Mouse (Mus musculus) hindlimb bud, embryonic 11.5 days (tissue): ENCODE measurements around the gene Als2cr12.
"Not testable (repeated sequence)": the region's sequence is repeated elsewhere in the genome, so short reads cannot be mapped to it uniquely, and the experiment has no call there.

ENCODE experiments used
- DNase-seq: peaks from one replicate; pipeline ENCODE4 v3.0.0-alpha.2; 2012; ENCODE audit warnings: low read depth, low spot score; ENCODE audit errors: extremely low spot score

The Als2cr12 gene

DNA sequence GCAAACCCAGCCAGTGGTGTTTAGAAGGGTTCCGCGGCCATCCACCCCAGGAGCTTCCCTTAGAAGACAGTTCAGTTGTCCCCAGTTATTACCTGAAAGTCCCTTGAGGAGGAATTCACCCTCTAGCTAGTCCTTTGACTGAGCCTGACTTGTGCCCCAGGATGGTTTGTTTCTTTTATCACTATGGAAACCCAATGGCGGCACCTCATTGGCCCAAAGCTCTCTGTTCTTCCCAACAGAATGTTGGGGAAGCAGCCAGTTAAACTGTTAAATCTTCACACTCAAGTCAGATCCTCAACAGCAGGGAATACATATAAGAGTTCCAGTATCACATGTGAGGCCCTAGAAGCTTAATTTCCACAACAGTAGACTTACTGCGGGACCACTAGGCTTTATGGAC is at the start of gene Als2cr12:
TSS of gene Als2cr12 (minus strand) at position 180 of the 400 bp plus-strand sequence.
- DNase-seq = not testable (repeated sequence)

DNA sequence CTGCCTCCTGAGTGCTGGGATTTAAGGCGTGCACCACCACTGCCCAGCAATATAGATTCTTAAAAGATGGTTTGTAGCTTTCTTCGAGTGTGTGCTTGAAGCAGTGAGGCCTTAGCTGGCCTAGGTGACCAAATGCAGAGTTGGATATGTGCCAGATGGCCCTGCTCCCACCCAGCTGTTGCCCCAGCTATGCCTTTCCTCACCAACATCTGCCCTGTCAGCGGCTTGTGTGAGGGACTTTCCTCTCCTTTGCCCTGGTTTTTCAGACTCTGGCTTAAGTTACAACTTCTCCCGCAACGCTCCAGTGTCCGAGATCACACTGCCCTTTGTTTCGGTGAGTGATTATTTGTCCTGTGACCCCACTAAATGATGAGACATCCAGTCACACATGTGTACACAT is 48.9 kb upstream of the Als2cr12 start:
- DNase-seq = no peak

DNA sequence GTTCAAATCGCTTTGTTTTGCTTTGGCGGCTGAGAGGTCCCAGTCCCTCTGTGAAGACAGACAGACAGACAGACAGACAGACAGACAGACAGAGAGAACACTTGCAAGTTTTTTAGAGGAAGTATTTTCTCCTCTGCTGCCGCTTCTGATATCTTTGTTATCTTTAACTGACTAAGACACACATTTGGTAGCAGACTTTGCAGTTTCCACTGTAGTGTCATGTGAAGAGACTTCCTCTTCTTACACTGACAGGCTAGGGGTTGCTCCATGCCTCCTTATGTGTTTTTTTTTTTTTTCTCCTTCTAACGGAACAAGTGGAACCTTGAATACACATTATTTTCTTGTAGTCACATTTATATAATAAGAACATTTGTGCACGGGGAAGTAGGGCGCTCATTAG is 47.5 kb upstream of the Als2cr12 start:
- no peak for DNase-seq

DNA sequence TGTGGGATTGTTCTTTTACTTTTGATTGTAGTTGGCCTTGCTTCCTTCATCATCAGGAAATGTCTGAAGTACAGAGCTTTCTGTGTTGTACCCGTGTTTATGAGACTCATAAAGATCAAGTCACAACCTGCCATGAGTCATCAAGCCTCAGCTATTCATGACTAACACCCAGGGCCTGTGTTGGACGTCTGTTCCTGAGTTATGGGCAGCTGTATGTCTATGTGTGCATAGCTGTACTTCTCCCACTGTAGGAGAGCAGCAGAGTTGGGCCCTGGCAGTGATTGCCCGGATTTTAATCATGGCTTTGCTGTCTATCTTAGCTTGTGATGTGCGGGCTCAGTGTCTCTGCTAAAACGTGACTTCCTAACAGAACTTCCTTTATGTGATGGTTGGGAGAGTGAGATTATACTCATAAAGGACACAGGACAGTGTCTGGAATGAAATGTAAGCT is 46.8 kb upstream of the Als2cr12 start:
- DNase-seq = no peak

DNA sequence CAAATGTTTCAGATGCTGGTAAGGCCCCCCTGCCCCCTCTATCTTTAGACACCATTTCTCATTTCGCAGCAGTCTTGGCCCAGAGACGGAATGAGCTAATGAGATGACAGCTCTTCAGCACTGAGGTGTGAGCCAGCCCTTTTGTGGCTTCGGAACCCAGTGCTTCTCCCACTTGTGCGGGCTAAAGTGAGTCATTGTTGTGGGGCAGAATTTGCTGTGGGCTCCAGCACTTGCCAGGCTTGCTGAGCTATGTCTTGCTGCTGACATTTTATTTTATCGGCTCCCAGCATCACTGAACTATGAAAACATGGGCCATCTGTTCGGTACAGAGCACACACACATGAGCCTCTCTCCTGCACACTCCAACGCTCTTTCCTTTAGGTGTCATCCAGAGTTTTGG is 43.7 kb upstream of the Als2cr12 start:
- DNase-seq = no peak

DNA sequence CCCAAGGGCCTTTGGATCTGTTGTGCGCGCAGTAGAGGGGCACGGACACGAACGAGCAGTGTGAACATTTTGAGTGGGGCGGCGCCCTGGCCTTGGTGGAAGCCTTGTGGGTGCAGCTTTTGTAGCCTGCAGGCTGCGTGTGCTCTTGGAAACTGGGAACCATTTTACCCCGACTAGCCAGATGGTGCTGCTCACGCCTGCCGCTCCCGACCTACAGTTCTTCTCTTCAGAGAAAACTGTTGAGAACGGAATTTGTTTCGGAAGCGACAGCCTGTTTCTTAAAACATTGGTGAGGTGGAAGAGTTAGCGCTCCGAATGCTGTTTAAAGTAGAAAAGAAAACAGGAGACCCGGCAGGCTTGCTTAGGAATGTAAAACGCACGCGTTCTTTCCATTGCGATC is 41.2 kb upstream of the Als2cr12 start:
- no peak for DNase-seq

DNA sequence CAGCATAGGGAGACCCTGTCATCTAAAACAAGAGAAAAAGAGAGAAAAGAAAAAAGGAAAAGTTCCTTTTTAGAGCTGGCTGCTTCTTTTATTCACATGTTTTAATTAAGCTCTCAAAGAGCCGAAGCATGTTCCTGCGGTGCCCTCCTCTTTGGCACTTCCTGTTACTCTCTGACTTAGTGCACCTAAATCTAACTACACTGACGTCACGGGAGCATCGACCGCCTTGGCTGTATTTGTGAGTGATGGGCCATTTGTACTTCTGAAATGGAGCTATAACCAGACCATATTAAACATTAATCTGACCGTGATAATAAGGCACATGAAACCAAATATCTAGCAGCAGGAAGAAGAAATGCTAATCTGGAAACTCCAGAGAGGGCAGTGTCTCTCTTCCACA is 40.2 kb upstream of the Als2cr12 start:
- DNase-seq = no peak

DNA sequence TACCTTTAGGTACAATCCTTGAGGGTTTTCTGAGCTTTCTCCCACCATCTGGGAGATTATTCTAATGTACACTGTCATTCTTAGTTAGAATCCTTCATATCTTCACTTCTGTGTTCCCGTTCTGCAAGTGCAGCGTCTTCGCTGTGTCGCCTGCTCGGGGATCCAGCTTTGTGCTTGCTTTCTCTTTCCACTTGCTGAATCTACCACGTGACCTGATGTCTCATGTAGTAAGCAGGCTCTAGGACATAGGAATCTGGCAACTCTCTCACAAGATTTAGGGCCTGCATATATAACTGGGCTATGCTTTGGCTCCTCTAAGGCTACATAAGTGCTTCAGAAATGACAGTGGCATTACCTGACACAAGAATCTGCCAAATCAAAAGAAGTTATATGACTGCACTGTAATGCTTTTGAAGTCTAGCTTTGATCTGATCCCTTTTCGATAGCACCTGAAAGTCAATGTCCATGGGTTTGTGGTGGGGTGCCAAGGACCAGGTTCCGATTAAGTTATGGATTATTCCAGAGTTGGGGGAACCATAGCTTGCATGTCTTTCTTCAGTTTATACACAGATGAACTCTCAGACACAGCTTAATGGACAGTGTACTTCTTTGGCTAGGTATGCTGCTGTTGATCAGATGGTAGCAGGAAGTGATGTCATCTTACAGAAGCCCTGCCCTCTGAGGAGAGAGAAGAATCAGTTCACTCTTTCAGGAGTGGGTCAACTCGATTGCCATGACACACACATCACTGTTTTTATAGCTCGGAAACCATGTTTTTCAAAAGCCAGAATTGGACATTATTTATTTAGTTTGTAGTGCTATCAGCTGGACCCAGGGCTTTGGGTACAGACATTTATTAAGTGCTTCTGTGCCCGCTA is 38.5 kb upstream of the Als2cr12 start:
- no peak for DNase-seq

DNA sequence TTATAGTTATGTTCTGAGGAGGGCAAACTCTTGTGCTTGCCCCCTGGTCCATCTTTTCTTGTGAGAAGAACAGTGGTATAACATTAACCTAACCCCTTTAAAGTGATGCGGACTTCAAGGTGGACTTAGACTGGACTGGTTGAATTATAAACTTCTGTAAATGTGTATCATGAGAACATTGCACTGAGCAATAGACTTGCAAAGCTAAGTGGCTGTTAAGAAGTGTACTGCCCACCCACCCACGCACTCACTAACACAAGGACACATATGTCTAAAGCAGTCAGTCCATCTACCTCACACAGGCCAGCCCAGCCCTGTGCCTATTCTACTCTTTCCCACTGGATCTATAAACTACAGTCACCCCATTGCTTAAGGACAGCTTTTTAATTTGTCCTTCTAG is 37.8 kb upstream of the Als2cr12 start:
- DNase-seq = no peak

DNA sequence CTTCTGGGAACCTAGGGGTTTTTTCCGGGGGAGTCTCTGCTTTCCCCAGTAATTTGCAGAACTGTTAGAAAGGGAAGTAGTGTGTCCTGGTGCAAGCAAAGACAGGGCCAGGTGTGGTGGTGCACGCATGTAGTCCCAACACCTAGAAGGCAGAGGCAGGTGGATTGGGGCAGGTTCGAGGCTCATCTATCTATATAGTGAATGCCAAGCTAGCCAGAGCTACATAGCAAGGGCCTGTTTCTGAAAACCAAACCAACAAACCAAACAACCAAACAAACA is 32.7 kb upstream of the Als2cr12 start:
- no peak for DNase-seq

DNA sequence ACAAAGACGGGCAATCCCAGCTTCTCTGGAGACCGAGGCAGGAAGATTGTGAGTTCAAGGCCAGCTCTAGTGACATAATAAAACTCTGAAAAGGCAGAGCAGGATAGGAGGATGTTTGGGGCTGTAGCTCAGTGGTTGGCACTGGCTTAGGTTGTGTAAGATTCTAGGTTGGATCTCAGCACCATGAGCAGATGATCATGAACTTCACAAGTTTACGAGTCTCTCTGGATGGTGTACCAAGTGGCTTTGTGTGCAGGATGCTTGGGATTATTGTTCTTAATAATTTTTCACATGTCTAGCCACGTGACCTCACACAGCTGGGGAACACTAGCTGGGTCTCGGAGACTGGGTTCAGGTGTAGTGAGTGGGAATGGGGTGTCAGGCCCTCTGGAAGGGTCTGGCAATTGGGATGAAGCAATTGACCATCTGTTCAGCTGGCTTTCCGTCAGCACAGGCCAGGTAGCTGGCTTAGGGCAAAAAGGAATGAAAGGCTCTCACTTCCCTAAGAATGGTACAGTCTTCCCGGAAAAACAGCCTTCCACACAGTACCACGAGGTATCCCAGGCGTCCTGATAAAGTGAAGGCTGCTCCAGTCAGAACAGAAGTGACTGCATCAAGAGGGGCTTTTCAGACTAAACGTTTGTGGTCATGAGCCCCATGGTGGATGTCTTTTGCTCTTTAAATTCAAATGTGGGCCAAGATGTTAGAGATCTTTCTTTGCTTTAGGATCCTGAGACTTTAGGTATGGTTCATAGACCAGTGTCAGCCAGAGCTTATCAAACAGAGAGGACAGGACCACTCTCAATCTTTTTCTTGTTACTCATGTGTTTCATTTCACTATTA is 32.2 kb upstream of the Als2cr12 start:
- DNase-seq = no peak

DNA sequence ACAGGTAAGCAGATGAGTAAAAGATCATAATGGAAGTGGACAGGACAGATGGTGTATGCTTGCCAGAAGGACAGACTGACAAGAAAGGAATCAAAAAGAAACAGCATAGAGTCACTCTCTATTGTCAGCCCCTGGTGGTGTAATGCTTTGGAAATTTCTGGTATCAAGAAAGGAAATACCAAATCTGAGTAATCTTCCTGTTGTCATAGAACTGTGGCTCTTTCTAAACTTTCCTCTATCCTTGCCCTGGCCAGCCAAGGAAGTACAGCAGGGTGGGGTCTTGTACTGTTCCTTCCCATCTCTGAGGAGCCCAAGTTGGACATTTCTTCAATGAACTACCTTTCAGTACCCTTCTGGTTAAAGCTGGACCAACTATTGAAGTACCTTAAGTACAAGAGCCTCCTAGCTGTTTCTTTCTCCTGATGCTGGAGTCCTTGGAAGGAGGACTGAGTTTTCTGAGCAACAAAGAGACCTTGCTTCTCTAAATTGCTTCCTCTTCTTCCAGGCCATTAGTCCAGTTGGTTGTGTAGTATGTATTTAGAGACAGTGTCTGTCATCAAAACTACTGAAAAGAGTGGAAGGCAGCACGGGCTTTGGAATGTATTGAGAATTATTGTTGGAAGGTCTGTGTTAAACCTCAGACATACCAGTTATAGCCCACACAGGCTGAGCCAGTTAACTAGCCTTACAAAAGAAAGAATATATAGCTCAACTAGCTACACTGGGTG is 31.4 kb upstream of the Als2cr12 start:
- no peak for DNase-seq

DNA sequence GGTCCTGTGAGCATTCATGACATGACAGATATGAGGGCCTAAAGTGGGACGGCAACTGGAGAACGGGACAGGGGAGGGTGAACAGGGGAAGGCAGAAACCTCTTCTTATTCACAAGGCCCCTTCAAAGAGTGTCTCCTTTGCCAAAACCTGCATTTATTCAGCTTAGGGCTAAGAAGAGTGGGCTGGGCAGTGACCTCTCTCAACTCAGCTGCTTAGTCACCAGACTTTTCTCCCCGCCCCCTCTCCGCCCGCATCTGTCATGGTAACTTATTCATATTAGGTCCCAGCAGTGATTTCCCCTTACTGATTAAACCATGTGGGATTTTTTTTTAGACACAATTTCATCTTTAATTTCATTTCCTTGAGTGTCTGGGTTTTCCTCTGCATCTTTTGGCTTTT is 30.0 kb upstream of the Als2cr12 start:
- DNase-seq = no peak

DNA sequence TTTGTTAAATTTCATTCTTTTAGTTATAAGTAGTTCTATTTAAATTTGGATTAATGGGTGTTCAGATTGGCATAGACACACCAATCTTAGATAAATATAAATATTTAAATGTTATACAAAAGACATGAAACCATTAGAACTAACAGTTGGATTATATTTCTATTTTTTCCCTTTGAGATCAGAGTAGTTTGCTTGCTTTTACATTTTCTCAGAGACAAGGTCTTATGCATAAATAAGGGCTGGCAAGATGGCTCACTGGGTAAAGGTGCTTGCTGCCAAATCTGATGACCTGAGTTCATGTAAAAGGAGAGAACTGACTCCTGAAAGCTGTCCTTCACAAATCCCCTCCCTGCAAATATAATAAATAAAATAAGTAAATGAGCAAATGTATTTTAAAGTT is 29.3 kb upstream of the Als2cr12 start:
- no peak for DNase-seq

DNA sequence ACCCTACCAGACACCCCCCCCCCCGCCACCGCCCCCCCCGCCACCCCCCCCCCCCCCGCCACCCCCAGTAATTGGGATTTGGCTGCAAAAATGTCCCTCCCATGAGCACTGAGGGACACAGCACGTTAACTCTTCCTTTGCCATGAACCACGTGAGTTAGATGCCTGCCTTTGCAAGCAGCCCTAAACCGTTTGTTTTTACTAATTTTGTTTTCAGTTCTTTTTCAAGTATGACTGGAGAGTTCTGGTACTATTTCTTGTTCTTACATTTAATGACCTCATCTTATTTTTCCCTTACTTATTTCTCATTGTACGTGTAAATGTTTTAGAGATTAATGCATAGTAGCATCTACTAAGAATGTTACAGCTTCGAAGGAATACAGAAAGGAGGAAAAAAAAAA is 28.7 kb upstream of the Als2cr12 start:
- no peak for DNase-seq

DNA sequence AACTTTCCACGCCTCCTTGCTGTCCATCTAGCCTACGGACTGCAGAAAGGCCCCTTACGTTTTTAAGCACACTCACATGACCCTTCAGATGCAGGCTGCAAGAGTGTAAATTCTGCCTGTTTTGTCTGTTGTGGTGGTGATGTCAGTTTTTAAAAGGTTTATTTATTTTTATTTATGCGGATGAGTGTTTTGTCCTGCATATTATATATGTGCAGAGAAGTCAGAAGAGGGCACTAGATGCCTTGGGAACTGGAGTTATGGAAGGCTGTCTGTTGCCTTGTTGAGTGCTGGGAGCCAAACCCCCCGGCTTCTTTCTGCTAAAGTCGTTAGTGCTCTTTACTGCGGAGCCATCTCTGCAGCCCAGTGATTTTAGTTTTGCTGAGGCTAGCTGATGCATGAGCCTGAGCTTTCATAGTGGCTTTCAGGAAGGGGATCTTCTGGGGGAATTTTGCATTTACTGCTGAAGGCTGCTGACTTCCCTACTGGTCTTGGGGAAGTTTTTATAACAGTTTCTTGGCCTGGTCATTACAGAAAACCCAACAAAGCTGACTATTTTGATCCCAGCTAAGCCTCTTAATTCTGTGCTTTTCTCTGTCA is 28.1 kb upstream of the Als2cr12 start:
- DNase-seq = no peak

DNA sequence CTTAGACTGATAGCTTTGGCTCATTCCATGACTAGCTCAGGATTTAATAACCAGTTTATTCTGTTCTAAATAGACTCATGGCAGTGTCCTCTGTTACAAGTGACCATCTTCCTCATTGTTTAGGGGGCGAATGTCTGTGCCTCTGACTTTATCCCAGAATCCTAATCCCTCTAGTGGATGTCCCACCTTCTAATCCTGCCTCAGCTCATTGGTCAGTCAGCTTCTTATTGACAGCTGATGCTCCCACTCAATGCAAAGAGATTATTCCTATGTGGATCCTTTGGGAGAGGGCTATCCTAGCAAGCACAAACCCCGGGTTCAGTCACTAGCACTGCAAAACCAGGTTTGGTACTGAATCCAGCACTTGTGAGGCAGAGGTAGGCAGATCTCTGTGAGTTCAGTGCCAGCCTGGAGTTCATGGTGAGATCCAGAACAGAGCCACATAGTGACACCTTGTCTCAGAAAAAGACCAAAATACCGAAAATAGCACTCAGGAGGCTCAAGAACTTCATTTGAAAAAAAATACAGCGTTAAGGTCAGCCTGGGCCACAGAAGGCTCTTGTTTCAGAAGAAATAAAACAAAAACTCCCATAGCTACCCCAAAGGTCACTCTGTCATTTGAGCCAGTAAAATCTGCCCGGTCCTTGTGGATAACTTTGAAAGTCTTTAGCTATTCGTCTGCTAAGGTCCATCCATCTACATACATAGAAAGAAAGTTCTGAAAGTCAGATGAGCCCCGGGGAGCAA is 27.4 kb upstream of the Als2cr12 start:
- no peak for DNase-seq

DNA sequence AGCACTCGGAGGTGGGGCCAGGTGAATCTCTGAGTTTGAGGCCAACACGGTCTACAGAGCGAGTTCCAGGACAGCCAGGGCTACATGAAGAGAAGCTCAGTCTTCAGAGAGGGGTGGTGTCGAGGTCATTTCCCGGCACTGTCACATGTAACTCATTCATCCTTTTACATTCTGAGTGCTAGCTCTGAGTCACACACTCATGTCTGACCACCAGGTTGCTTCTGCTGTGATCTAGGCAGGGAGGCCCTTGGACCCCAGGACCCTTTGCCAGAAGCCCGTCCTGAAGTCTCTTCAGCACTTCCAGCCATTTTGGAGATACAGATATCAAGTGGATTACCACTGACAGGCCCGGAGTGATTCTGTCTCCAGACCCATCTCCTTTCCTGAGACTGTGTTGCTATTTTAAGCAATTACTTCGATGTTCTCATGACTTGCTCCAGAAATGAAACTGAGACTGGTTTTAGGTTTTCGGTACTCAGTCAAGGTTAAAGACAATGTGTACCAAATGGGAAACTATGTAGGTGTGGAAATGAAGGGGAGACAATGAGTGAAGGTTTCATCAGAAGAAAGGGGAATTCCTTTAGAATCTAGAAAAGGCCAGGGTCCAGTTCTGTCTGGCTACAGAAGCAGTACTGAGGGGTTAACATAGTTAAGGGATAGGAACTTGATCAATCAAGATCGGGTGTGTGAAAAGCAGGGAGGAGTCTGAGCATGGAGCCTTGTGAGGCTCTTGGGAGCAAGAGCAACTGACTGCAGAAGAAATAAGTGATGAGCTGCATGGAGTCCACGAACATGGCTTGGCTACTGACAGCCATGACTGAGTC is 26.5 kb upstream of the Als2cr12 start:
- DNase-seq = no peak

DNA sequence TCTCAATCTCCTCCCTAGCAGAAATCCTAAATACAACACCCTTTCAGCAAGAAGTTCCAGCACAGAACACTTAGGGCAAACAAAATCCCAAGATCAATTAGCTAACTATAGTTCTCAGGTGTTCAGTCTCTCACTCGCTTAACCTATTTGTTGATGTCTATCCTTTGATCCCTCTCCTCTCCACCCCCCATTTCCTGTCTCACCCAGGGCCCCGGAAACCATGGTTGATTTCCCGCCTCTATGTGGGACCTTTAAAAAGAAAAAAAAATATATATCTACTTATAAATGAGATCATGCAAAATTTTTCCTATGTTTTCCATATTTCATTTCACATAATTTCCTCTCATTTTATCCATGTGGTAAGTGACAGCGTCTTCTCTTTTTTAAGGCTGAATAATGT is 25.2 kb upstream of the Als2cr12 start:
- DNase-seq = no peak

DNA sequence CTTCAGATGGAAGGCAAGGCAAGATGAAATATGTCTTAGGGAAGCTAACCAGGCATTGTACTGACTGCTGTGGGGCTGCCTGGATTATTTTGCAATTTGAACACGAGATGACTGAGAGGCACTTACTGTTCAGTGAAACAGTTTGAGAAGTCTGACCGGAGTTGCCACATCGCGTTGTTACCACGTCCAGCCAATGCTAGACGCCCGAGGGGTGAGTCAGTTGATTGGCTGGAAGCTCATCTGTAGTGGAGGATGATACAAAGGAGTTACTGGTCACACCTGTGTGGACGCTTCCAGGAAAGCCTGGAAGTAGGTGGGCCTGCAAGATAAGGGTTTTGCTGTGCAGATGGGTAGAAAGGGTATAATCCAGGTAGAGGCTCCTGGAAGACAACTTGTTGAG is 24.3 kb upstream of the Als2cr12 start:
- DNase-seq = no peak
